Mouse (Mus musculus) cerebellum, adult 2 months (tissue): ENCODE measurements at regions not wholly inside any gene's neighbourhood (a gene's known extent, or its start where the extent isn't known, plus 50 kb on each side); places are given as distances from the start of the nearest gene placed in this dataset.

ENCODE experiments used
- CTCF ChIP-seq: fragments of 200-500 bp; IDR thresholded peaks from 2 replicates; pipeline ENCODE4 v1.5.1; 2011; ENCODE audit warnings: low read depth, mild to moderate bottlenecking, control low read depth, low read length, moderate library complexity, borderline replicate concordance; ENCODE audit not compliant: insufficient read depth
- POLR2A ChIP-seq: fragments of 200-500 bp; IDR thresholded peaks from 2 replicates; pipeline ENCODE4 v1.6.1; 2011; ENCODE audit warnings: low read length, control low read depth, borderline replicate concordance; ENCODE audit not compliant: insufficient read depth

DNA sequence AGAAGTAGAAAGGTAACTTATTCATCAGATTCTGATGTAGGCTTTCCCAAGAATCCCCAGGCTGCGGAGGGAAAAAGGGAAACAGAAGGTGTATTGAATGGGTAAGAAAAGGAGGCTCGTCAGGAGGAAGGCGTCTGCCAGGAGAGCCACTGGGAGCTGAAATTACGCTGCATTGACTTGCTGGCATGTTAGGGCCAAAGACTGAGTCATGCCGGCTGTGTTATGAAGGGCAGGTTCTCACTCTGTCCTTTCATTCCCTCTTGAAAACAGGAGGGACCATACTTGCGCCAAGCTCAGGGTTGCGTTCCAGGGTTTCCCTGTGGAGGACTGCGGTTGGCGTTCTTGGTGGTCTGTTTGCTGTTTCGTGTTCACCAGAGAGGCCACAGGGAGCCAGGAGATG, 128.3 kb upstream of the Krr1 start:
- TF ChIP-seq CTCF (no peak), POLR2A (no peak)
